Mouse (Mus musculus) hindbrain, embryonic 14.5 days (tissue): Measurements from ENCODE around the gene Slc2a12. TPM values are rescaled to one million over a fixed set of nuclear protein-coding genes. Genes with fewer than 3 reads are reported as not detected.

Source experiments
- ATAC-seq: fragments of 200-750 bp; cut with Nextera tagmentation; 2 replicates; pipeline ENCODE4 v1.8.0; 2017; ENCODE audit warnings: moderate number of reproducible peaks, mild to moderate bottlenecking, moderate TSS enrichment, moderate library complexity; ENCODE audit not compliant: low FRiP score
- DNase-seq: peaks from one replicate; pipeline ENCODE4 v3.0.0-alpha.2; 2015; ENCODE audit warnings: low spot score
- H3K27ac ChIP-seq: fragments of 300-500 bp; sonication (generic); 2 replicates; pipeline ENCODE4 v1.5.1; 2014; ENCODE audit warnings: mild to moderate bottlenecking, moderate library complexity
- H3K27me3 ChIP-seq: fragments of 300-500 bp; sonication (generic); 2 replicates; pipeline ENCODE4 v1.6.1; 2014; ENCODE audit warnings: mild to moderate bottlenecking, low read length, mixed read lengths; ENCODE audit not compliant: control insufficient read depth, insufficient read depth
- H3K36me3 ChIP-seq: fragments of 300-500 bp; sonication (generic); replicated peaks from 2 replicates; pipeline ENCODE4 v1.6.1; 2014; ENCODE audit not compliant: control insufficient read depth, insufficient read depth
- H3K4me1 ChIP-seq: fragments of 300-500 bp; sonication (generic); replicated peaks from 2 replicates; pipeline ENCODE4 v1.6.1; 2014; ENCODE audit warnings: antibody characterized with exemption, low read length, mixed read lengths; ENCODE audit not compliant: control insufficient read depth, insufficient read depth
- H3K4me2 ChIP-seq: fragments of 300-500 bp; sonication (generic); replicated peaks from 2 replicates; pipeline ENCODE4 v1.6.1; 2014; ENCODE audit warnings: mild to moderate bottlenecking, moderate library complexity
- H3K4me3 ChIP-seq: fragments of 300-500 bp; sonication (generic); replicated peaks from 2 replicates; pipeline ENCODE4 v1.5.1; 2014; ENCODE audit warnings: mild to moderate bottlenecking, low read length
- H3K9ac ChIP-seq: fragments of 300-500 bp; sonication (generic); 2 replicates; pipeline ENCODE4 v1.6.1; 2014
- H3K9me3 ChIP-seq: fragments of 300-500 bp; sonication (generic); 2 replicates; pipeline ENCODE4 v1.6.1; 2016; ENCODE audit warnings: low read length; ENCODE audit not compliant: control insufficient read depth
- WGBS: fragments of 180-500 bp; shearing (Covaris S2); extraction: QIAGEN DNeasy Blood & Tissue Kit; methylation state at CpG from one replicate; pipeline ENCODE4 v1.1.7; 2014; 5-methylcytosine and 5-hydroxymethylcytosine counted together
- polyA plus RNA-seq: library from polyadenylated mRNA; unstranded; fragments of >200 nt; fragmentation: Nextera tagmentation; extraction: Ambion mirVana; gene quantifications from 2 replicates; pipeline ENCODE4 v1.2.1, GENCODE M21; 2014

The Slc2a12 gene
- polyA plus RNA-seq, 1 experiment from 2014 or later, result 8.0 TPM

- no peak overlapping the region for H3K27ac ChIP-seq
- DNase-seq (no peak), ATAC-seq (no peak)
- WGBS, result 93% methylated on average over 9 of the region's 9 CpGs
- H3K4me3 ChIP-seq, result no peak overlapping the region
- H3K36me3 ChIP-seq, result peaks cover 19% of the 10 kb centered on the region
- no peaks in the 10 kb centered on the region for H3K9me3 ChIP-seq
- H3K4me2 ChIP-seq, result no peak overlapping the region
- no peaks in the 10 kb centered on the region for H3K27me3 ChIP-seq
- H3K4me1 ChIP-seq, result no peaks in the 10 kb centered on the region
- no peak overlapping the region for H3K9ac ChIP-seq
Measured at GRCm38 (mm10) chr10:22698158-22698953, 53.5 kb downstream of the Slc2a12 start.

- H3K4me3 ChIP-seq, result no peak overlapping the region
- 79% methylated on average over 19 of the region's 19 CpGs for WGBS
Measured at GRCm38 (mm10) chr10:22699487-22700335, 54.9 kb downstream of the Slc2a12 start.

GRCm38 (mm10) chr10:22700773-22701172 is 56.0 kb downstream of the Slc2a12 start:
- Histone ChIP-seq H3K4me1 (no peaks in the 10 kb centered on the region), H3K36me3 (peaks cover 39% of the 10 kb centered on the region), H3K9me3 (no peaks in the 10 kb centered on the region), H3K9ac (no peak overlapping the region), H3K4me3 (no peak overlapping the region), H3K27me3 (no peaks in the 10 kb centered on the region), H3K27ac (no peak overlapping the region), H3K4me2 (no peak overlapping the region)
- no peak for DNase-seq
- WGBS, result 85% methylated on average over 9 of the region's 9 CpGs
- no peak for ATAC-seq

More at GRCm38 (mm10) chr10:22699487-22700335, 54.9 kb downstream of the Slc2a12 start:
- Histone ChIP-seq H3K9me3 (no peaks in the 10 kb centered on the region), H3K27me3 (no peaks in the 10 kb centered on the region), H3K9ac (no peak overlapping the region), H3K27ac (no peak overlapping the region), H3K36me3 (peaks cover 32% of the 10 kb centered on the region), H3K4me1 (no peaks in the 10 kb centered on the region), H3K4me2 (no peak overlapping the region)
- DNase-seq, result no peak
- 0 out of 2 replicates have a peak, but pooled peaks have one; percentile 15 for ATAC-seq

- Histone ChIP-seq H3K27me3 (no peaks in the 10 kb centered on the region), H3K9ac (no peak overlapping the region), H3K27ac (no peak overlapping the region), H3K36me3 (peaks cover 49% of the 10 kb centered on the region), H3K4me2 (no peak overlapping the region), H3K4me1 (no peaks in the 10 kb centered on the region), H3K4me3 (no peak overlapping the region), H3K9me3 (no peaks in the 10 kb centered on the region)
- WGBS, result 85% methylated on average over 12 of the region's 12 CpGs
- DNase-seq (no peak), ATAC-seq (no peak)
Measured at GRCm38 (mm10) chr10:22701485-22702315, 56.9 kb downstream of the Slc2a12 start.

- DNase-seq (no peak), ATAC-seq (no peak)
- Histone ChIP-seq H3K4me3 (no peak overlapping the region), H3K4me1 (no peaks in the 10 kb centered on the region), H3K9ac (no peak overlapping the region), H3K36me3 (peaks cover 70% of the 10 kb centered on the region), H3K4me2 (no peak overlapping the region), H3K27ac (no peak overlapping the region), H3K27me3 (no peaks in the 10 kb centered on the region), H3K9me3 (no peaks in the 10 kb centered on the region)
- WGBS, result 86% methylated on average over 6 of the region's 6 CpGs
Measured at GRCm38 (mm10) chr10:22703844-22704243, 59.0 kb downstream of the Slc2a12 start.

GRCm38 (mm10) chr10:22708190-22708843 is 63.5 kb downstream of the Slc2a12 start:
- peaks cover 66% of the 10 kb centered on the region for H3K36me3 ChIP-seq
- ATAC-seq (no peak), DNase-seq (no peak)
- H3K9me3 ChIP-seq, result no peaks in the 10 kb centered on the region
- H3K9ac ChIP-seq, result no peak overlapping the region
- no peak overlapping the region for H3K4me2 ChIP-seq
- no peak overlapping the region for H3K4me3 ChIP-seq
- no peaks in the 10 kb centered on the region for H3K27me3 ChIP-seq
- WGBS, result 95% methylated on average over 7 of the region's 7 CpGs
- H3K27ac ChIP-seq, result no peak overlapping the region
- H3K4me1 ChIP-seq, result no peaks in the 10 kb centered on the region

- 76% methylated on average over 13 of the region's 13 CpGs for WGBS
- Histone ChIP-seq H3K4me2 (no peak overlapping the region), H3K9ac (no peak overlapping the region), H3K27ac (no peak overlapping the region), H3K9me3 (no peaks in the 10 kb centered on the region), H3K27me3 (no peaks in the 10 kb centered on the region), H3K4me3 (no peak overlapping the region), H3K4me1 (no peaks in the 10 kb centered on the region), H3K36me3 (peaks cover 50% of the 10 kb centered on the region)
- DNase-seq, result no peak
- no peak for ATAC-seq
Measured at GRCm38 (mm10) chr10:22710173-22710777, 65.5 kb downstream of the Slc2a12 start.

- 82% methylated on average over 2 of the region's 2 CpGs for WGBS
- Histone ChIP-seq H3K9me3 (no peaks in the 10 kb centered on the region), H3K4me1 (no peaks in the 10 kb centered on the region), H3K9ac (no peak overlapping the region), H3K36me3 (peaks cover 24% of the 10 kb centered on the region), H3K4me2 (no peak overlapping the region), H3K27me3 (no peaks in the 10 kb centered on the region), H3K27ac (no peak overlapping the region), H3K4me3 (no peak overlapping the region)
- ATAC-seq (no peak), DNase-seq (no peak)
Measured at GRCm38 (mm10) chr10:22712955-22713354, 68.1 kb downstream of the Slc2a12 start.
